Mouse (Mus musculus): ENCODE results near the gene Pdzrn3. TPM values are rescaled to one million over a fixed set of nuclear protein-coding genes. Genes with fewer than 3 reads are reported as not detected.

Gene Pdzrn3
- total RNA-seq, 1 experiment from 2014 or later: not detected

- ATAC-seq (replicated peaks; ENCODE audit: insufficient number of reproducible peaks, low FRiP score, low TSS enrichment, poor library complexity, severe bottlenecking): no peak
These were observed 193.5 kb downstream of the Pdzrn3 start for GRCm38 (mm10) chr6:101184103-101184785.

GRCm38 (mm10) chr6:101170699-101171098 lies 207.0 kb downstream of the Pdzrn3 start:
- ATAC-seq (replicated peaks; ENCODE audit: insufficient number of reproducible peaks, low FRiP score, low TSS enrichment, poor library complexity, severe bottlenecking): no peak

- ATAC-seq (replicated peaks; ENCODE audit: insufficient number of reproducible peaks, low FRiP score, low TSS enrichment, poor library complexity, severe bottlenecking): no peak
These were observed 224.2 kb downstream of the Pdzrn3 start for GRCm38 (mm10) chr6:101153511-101153921.

- ATAC-seq (replicated peaks; ENCODE audit: insufficient number of reproducible peaks, low FRiP score, low TSS enrichment, poor library complexity, severe bottlenecking): no peak
These were observed 242.3 kb downstream of the Pdzrn3 start for GRCm38 (mm10) chr6:101135368-101135767.

GRCm38 (mm10) chr6:101125396-101125795 lies 252.3 kb downstream of the Pdzrn3 start:
- no peak for ATAC-seq (replicated peaks; ENCODE audit: insufficient number of reproducible peaks, low FRiP score, low TSS enrichment, poor library complexity, severe bottlenecking)

- ATAC-seq (replicated peaks; ENCODE audit: insufficient number of reproducible peaks, low FRiP score, low TSS enrichment, poor library complexity, severe bottlenecking): no peak
These were observed 268.7 kb downstream of the Pdzrn3 start for GRCm38 (mm10) chr6:101108951-101109350.

GRCm38 (mm10) chr6:101103506-101103905 lies 274.2 kb downstream of the Pdzrn3 start:
- ATAC-seq (replicated peaks; ENCODE audit: insufficient number of reproducible peaks, low FRiP score, low TSS enrichment, poor library complexity, severe bottlenecking): no peak

- no peak for ATAC-seq (replicated peaks; ENCODE audit: insufficient number of reproducible peaks, low FRiP score, low TSS enrichment, poor library complexity, severe bottlenecking)
These were observed 275.7 kb downstream of the Pdzrn3 start for GRCm38 (mm10) chr6:101101709-101102654.
